8 mouse cellular contexts compared by ENCODE assay signal in genomic region chr11:89302816-89303180, GRCm38 (mm10). TPM values are rescaled to one million over a fixed set of nuclear protein-coding genes. Genes with fewer than 3 reads are reported as not detected.
DNase-seq lines count a peak whose midpoint lies in the region; ATAC-seq and TF ChIP-seq lines count a peak whose summit lies in the region.

No protein-coding gene starts in this region.

- H3K4me1 ChIP-seq in forebrain, postnatal 0 days (ENCODE audit: insufficient read depth): 0 out of 2 replicates have a peak, but pooled peaks cover 10% of the 10 kb centered on the region

- no peak for TF ChIP-seq CTCF in forebrain, postnatal 0 days (IDR thresholded peaks at IDR 0.05; ENCODE audit: low read depth)
- no peak for TF ChIP-seq CTCF in layer of hippocampus, adult 2 months (conservative IDR thresholded peaks at IDR 0.05)

- no peaks in the 10 kb centered on the region for H3K9me3 ChIP-seq in forebrain, postnatal 0 days (ENCODE audit: low read length)

- H3K27me3 ChIP-seq in forebrain, postnatal 0 days (ENCODE audit: insufficient read depth, low read length): peaks cover 6% of the 10 kb centered on the region; the same call in 1 of the 2 replicates

- intact Hi-C loops in heart, postnatal 25 days (cut with DNase I): loop anchor here (1.0 to 5.0 kb wide), 4 partner anchors 137 to 310 kb away; no protein-coding TSS in a partner anchor

- H3K9ac ChIP-seq in forebrain, postnatal 0 days: peak overlapping the region; percentile 61

- H3K4me2 ChIP-seq in forebrain, postnatal 0 days (ENCODE audit: low read depth): peak overlapping the region; percentile 90

- peak; percentile 39 for DNase-seq in urinary bladder, adult 2 months (ENCODE audit: low spot score)
- DNase-seq in urinary bladder, postnatal 10 days (ENCODE audit: low spot score): no peak
- peak; percentile 85 for DNase-seq in forebrain, postnatal 0 days
- peak; percentile 14 for DNase-seq in heart, postnatal 25 days (ENCODE audit: low spot score)
- DNase-seq in layer of hippocampus, adult 2 months (ENCODE audit: low spot score in 2 of 2): peak; percentile 74 to 78
- peak; percentile 17 to 25 for DNase-seq in lung, adult 18-20 months
- peak; percentile 43 for DNase-seq in ovary, adult 18-20 months (ENCODE audit: low spot score)

- WGBS in forebrain, postnatal 0 days: 4% methylated on average over 14 of the region's 29 CpGs

- ATAC-seq in forebrain, postnatal 0 days: peak; percentile 70
- ATAC-seq in granulocyte monocyte progenitor cell, adult 5-6 weeks (replicated peaks; ENCODE audit: poor library complexity, severe bottlenecking): no peak

- H3K4me3 ChIP-seq in forebrain, postnatal 0 days (ENCODE audit: low read depth, low read length): peak overlapping the region; percentile 66
- peak overlapping the region; percentile 76 for H3K4me3 ChIP-seq in layer of hippocampus, adult 2 months

- no peaks in the 10 kb centered on the region for H3K36me3 ChIP-seq in forebrain, postnatal 0 days (ENCODE audit: insufficient read depth)

- H3K27ac ChIP-seq in forebrain, postnatal 0 days (ENCODE audit: low read depth, low read length): peak overlapping the region; percentile 87
- H3K27ac ChIP-seq in layer of hippocampus, adult 2 months: peak overlapping the region; percentile 72

RNA-seq across cellular contexts. Expression of gene Nog, which starts 0.7 kb away (rescaled TPM):
- polyA plus RNA-seq in urinary bladder, adult 2 months (2012; rRNA removed): 1.2 and 1.7 TPM in 2 replicates
- total RNA-seq in forebrain, postnatal 0 days (2014; rRNA removed): 13.3 and 15.2 TPM in 2 replicates
- 5.2 TPM in 2 replicates for polyA plus RNA-seq in forebrain, postnatal 0 days (2015; fragmentation: Nextera tagmentation; extraction: Ambion mirVana)
- total RNA-seq in heart, postnatal 25 days (2021): under 1 TPM; 0.25 to 0.44 TPM
- 1 to 10 TPM; 8.0 to 8.6 TPM for total RNA-seq in layer of hippocampus, adult 2 months (2021)
- total RNA-seq in granulocyte monocyte progenitor cell, adult 5-6 weeks (2014; fragmentation: Nextera tagmentation): not detected in 2 replicates
- total RNA-seq in granulocyte monocyte progenitor cell, adult 5-6 weeks (2017): not detected in 2 replicates
